Mouse (Mus musculus): ENCODE results near the gene Psmd9.

DNA sequence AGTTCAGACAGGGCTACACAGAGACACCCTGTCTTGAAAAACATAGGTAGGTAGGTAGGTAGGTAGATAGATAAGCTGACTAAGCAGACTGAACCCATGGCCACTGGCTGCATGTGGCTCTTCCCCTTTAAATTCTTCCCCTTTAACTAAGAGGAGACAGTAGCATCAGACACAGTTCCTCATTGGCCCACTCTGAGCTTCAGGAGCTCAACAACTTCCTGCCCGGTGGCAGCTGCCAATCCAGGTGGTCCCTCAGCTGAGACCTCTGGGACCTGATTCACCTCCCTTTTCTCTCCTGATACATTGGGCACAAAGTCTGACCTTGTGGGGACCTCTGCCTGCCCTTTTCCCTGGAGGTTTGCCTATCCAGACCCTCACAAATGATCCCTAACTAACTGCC, 16.3 kb upstream of the Psmd9 start:
- TF ChIP-seq CTCF (IDR thresholded peaks at IDR 0.05; ENCODE audit: control insufficient read depth, insufficient read depth, low read length) (no peak), POLR2A (IDR thresholded peaks at IDR 0.05; ENCODE audit: borderline replicate concordance, control insufficient read depth, low read depth, low read length) (no peak)
